Mouse (Mus musculus) common myeloid progenitor, adult 5-6 weeks (primary cell): Measurements from ENCODE around the gene Dag1. TPM values are rescaled to one million over a fixed set of nuclear protein-coding genes. Genes with fewer than 3 reads are reported as not detected.
"Not testable (repeated sequence)": the region's sequence is repeated elsewhere in the genome, so short reads cannot be mapped to it uniquely, and the experiment has no call there.

Source experiments
- ATAC-seq: replicated peaks from 2 replicates; pipeline ENCODE4 v1.8.0; 2016; ENCODE audit warnings: low read depth, mild to moderate bottlenecking, moderate TSS enrichment, inconsistent platforms; ENCODE audit not compliant: poor library complexity, severe bottlenecking
- total RNA-seq: library from RNA; stranded (forward); fragments of 200-1000, 187-1606 nt; gene quantifications from 2 replicates; pipeline ENCODE4 v1.2.3, GENCODE M21; 2017

The Dag1 gene
- total RNA-seq, 1 experiment from 2014 or later = 10.9 TPM

- no peak for ATAC-seq
Observed at GRCm38 (mm10) chr9:108274476-108275330, 10.9 kb upstream of the Dag1 start.

GRCm38 (mm10) chr9:108273485-108273884 is 9.7 kb upstream of the Dag1 start:
- no peak for ATAC-seq

GRCm38 (mm10) chr9:108272691-108273090 is 8.9 kb upstream of the Dag1 start:
- no peak for ATAC-seq

GRCm38 (mm10) chr9:108271941-108272340 is 8.2 kb upstream of the Dag1 start:
- ATAC-seq = no peak

- not testable (repeated sequence) for ATAC-seq
Observed at GRCm38 (mm10) chr9:108268701-108269100, 4.9 kb upstream of the Dag1 start.

GRCm38 (mm10) chr9:108267691-108268090 is 3.9 kb upstream of the Dag1 start:
- ATAC-seq = no peak

GRCm38 (mm10) chr9:108266261-108266935 is 2.6 kb upstream of the Dag1 start:
- ATAC-seq = no peak

GRCm38 (mm10) chr9:108264191-108264921 is 598 bp upstream of the Dag1 start:
- ATAC-seq = no peak; the same call in 1 of the 2 replicates

GRCm38 (mm10) chr9:108263131-108263681 is 552 bp downstream of the Dag1 start:
- ATAC-seq = peak; percentile 4; the same call in 1 of the 2 replicates

GRCm38 (mm10) chr9:108262494-108263049 is 1.2 kb downstream of the Dag1 start:
- ATAC-seq = no peak

GRCm38 (mm10) chr9:108261865-108262264 is 1.9 kb downstream of the Dag1 start:
- no peak for ATAC-seq

- ATAC-seq = no peak
Observed at GRCm38 (mm10) chr9:108260526-108260925, 3.2 kb downstream of the Dag1 start.

GRCm38 (mm10) chr9:108252766-108253165 is 11.0 kb downstream of the Dag1 start:
- ATAC-seq = no peak

GRCm38 (mm10) chr9:108251877-108252276 is 11.9 kb downstream of the Dag1 start:
- no peak for ATAC-seq

GRCm38 (mm10) chr9:108248957-108249356 is 14.8 kb downstream of the Dag1 start:
- ATAC-seq = no peak

- 0 out of 2 replicates have a peak, but pooled peaks have one; percentile 52 for ATAC-seq
Observed at GRCm38 (mm10) chr9:108244984-108245383, 18.8 kb downstream of the Dag1 start.

GRCm38 (mm10) chr9:108244540-108244939 is 19.2 kb downstream of the Dag1 start:
- ATAC-seq = no peak

- no peak for ATAC-seq
Observed at GRCm38 (mm10) chr9:108239951-108240350, 23.8 kb downstream of the Dag1 start.

GRCm38 (mm10) chr9:108238831-108239230 is 24.9 kb downstream of the Dag1 start:
- no peak for ATAC-seq

GRCm38 (mm10) chr9:108238402-108238801 is 25.4 kb downstream of the Dag1 start:
- ATAC-seq = no peak
